Mouse (Mus musculus): ENCODE measurements around the gene Ssr2.

DNA sequence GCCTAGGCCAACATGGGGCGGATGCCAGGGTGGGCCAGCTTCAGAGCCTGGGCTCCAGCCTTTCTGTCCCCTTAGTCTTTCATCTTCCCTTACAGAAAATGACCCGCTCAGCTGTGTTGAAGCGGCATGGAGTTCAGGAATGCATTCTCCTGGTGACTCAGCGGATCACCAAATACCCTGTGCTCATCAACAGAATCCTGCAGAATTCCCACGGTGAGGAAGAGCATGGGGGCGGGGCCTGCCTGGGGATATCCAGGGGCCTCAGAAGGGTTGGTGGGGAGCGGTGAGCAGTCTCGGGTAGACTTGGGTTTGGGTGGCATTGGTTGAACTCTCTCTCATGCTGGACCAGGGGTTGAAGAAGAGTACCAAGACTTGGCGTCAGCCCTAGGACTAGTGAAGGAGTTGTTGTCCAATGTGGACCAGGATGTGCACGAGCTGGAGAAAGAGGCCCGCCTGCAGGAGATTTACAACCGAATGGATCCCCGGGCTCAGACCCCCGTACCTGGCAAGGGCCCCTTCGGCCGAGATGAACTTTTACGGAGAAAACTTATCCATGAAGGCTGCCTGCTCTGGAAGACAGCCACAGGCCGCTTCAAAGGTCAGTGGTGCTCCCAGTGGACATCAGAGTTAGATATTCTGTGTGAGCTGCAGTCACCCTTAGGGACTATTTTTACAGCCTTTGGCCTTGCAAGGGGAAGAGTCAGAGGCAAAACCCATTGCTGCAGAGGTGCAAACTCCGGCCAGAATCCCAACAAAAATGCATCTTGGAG lies 60.0 kb downstream of the Ssr2 start:
- TF ChIP-seq CTCF (conservative IDR thresholded peaks at IDR 0.05 in 1 of 2, IDR thresholded peaks at IDR 0.05 in 1 of 2; ENCODE audit: low read depth in 2 of 2, low read length in 2 of 2) (no peak), MAX (IDR thresholded peaks at IDR 0.05; ENCODE audit: low read length) (no peak), JUN (IDR thresholded peaks at IDR 0.05; ENCODE audit: insufficient read depth, low read depth, low read length) (no peak)

Measured in CH12.LX (cell line).